Mouse (Mus musculus) adipose tissue, adult 10 weeks (tissue): ENCODE measurements around the gene Olfr1079. TPM values are rescaled to one million over a fixed set of nuclear protein-coding genes. Genes with fewer than 3 reads are reported as not detected.

ENCODE experiments used
- polyA plus RNA-seq: library from polyadenylated mRNA; stranded (reverse); fragments of 350-450 nt; fragmentation: Illumina TruSeq; extraction: RNeasy Lipid Tissue Mini Kit (QIAGEN cat#74804); gene quantifications from one replicate; pipeline ENCODE4 v1.2.3, GENCODE M21; 2014; ENCODE audit warnings: low read depth, low replicate concordance

Olfr1079 gene
- not detected for polyA plus RNA-seq

DNA sequence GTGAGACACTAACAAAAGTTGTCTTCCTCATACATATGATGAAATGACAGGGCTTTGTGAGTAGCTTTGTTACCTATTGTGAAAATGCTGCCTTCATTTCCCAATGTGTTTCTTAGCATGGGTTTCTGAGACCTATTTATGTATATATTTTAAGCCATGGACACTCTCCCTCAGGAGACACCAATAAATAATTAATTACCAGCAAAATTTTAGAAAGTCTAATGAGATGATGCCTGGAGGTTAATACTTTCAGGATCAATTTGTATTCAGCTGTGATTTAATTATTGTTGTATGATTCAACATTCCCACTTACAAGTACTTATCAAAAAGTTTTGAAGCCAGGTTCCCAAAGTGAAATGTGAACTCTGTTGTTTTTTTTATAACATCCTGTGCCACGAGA is at the start of gene Olfr1079:
Gene Olfr1079 (minus strand): TSS at position 101 of the 400 bp plus-strand sequence.

DNA sequence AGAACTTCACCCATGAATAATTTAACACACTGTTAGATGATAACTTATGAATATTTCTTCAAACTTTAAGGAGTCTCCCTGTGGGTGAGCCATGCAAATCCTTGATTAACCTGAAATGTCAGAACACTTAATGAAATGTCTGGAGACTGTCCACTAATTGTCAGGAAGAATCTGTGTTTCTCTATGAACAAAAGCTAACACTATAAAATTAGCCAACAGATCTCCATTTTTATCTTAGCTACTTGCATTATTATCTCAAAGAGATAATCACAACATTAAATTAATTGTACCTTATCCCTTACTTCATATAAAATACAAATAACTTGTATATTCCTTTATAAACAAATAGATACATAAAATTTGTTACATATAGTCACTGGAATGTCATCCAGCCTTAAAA is 15.9 kb upstream of the Olfr1079 start, which contains the start of gene Olfr1080:
Gene Olfr1080 (minus strand): TSS at position 101 of the 400 bp plus-strand sequence.

DNA sequence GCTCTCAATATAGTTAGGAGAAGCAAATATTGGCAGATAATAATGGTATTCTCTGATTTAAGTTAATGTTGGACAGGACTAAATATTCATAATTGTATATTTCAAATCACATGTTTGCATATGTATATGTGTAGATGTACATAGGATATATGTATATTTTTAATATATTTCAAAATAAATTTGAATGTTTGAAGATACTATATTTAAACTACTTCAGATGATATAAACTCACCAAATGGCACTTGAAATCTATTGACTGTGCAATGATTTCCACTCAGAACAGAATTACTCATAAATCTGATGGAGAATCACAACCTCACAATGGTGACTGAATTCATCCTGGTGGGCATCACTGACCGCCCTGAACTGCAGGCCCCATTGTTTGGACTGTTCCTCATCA is 34.1 kb downstream of the Olfr1079 start, which contains the start of gene Olfr1076:
Gene Olfr1076 (plus strand): TSS at position 301 of the 400 bp plus-strand sequence.

DNA sequence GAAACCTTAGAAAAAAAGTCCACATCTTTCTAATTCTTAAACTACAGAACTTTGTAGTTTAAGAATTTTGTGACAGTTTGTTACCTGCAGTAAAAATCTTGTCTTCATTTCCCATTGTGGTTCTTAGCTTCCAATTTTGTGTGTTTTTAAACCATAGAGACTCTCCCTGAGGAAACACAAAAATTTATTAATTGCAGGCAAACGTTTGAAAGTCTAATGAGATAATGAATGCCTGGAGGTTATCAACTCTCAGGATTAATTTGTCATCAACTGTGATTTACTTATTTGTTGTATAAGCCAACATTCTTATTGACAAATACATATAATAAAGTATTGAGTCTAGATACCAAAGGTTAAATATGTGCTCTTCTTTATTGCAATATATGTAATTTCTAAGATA is 55.0 kb downstream of the Olfr1079 start, which contains the start of gene Olfr228:
Gene Olfr228 (minus strand): TSS at position 101 of the 400 bp plus-strand sequence.

Other genes starting within 250 kb of the Olfr1079 start
- not detected for gene Olfr1053, start 227.2 kb downstream of the Olfr1079 start, polyA plus RNA-seq
- not detected for gene Olfr1054, start 207.0 kb downstream of the Olfr1079 start, polyA plus RNA-seq
- not detected for gene Olfr1055, start 192.2 kb downstream of the Olfr1079 start, polyA plus RNA-seq
- not detected for gene Olfr1056, start 180.0 kb downstream of the Olfr1079 start, polyA plus RNA-seq
- not detected for gene Olfr1057, start 164.1 kb downstream of the Olfr1079 start, polyA plus RNA-seq
- not detected for gene Olfr1058, start 153.9 kb downstream of the Olfr1079 start, polyA plus RNA-seq
- gene Olfr1061, start 128.4 kb downstream of the Olfr1079 start, polyA plus RNA-seq: not detected
- gene Olfr1062, start 115.7 kb downstream of the Olfr1079 start, polyA plus RNA-seq: not detected
- gene Olfr1065, start 91.9 kb downstream of the Olfr1079 start, polyA plus RNA-seq: not detected
- not detected for gene Olfr1066, start 86.2 kb downstream of the Olfr1079 start, polyA plus RNA-seq
- gene Olfr228, start 55.1 kb downstream of the Olfr1079 start, polyA plus RNA-seq: not detected
- not detected for gene Olfr1076, start 34.0 kb downstream of the Olfr1079 start, polyA plus RNA-seq
- not detected for gene Olfr1080, start 15.8 kb upstream of the Olfr1079 start, polyA plus RNA-seq
- gene Olfr1082, start 56.5 kb upstream of the Olfr1079 start, polyA plus RNA-seq: not detected
- gene Olfr1084, start 97.2 kb upstream of the Olfr1079 start, polyA plus RNA-seq: not detected
- gene Olfr1085, start 119.5 kb upstream of the Olfr1079 start, polyA plus RNA-seq: not detected
- gene Olfr1086, start 137.6 kb upstream of the Olfr1079 start, polyA plus RNA-seq: not detected
- gene Olfr1087, start 155.9 kb upstream of the Olfr1079 start, polyA plus RNA-seq: not detected
- gene Olfr1089, start 191.2 kb upstream of the Olfr1079 start, polyA plus RNA-seq: not detected
- gene Olfr1090, start 216.5 kb upstream of the Olfr1079 start, polyA plus RNA-seq: not detected
- gene Olfr1093, start 240.0 kb upstream of the Olfr1079 start, polyA plus RNA-seq: not detected